ENCODE assay signal across 25 mouse cellular contexts in the genomic region with DNA sequence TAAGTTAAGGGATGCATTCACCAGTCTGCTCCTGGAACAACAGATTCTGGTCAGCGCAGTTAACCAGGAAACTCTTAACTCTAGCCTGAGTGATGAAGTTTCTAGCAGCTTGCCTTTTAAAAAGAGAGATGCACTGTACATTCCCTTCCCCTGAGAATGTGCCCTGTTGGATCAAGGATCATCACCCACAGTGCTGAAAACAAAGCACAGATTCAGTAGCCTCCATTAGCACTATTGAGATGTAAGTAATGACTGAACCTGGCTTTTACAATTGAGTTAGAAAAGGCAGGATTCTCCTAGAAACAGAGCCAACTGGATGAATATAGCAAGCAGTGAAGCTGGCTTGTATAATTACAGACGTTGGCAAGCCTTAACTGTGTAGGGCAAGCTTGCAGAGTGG.
"Had no signal": no experiment of that assay in that cellular context is flagged by ENCODE, and none has a peak within 500 bp of the region (broad histone marks: within the 10 kb centered on the region; RNA-seq: fewer than 3 reads in every experiment).

No protein-coding gene starts in this region.

- DNase-seq: gastrocnemius, postnatal 14 days; gastrocnemius, postnatal 36 days; heart, postnatal 14 days; heart, postnatal 36 days; kidney, adult 11 months; kidney, adult 2 months; kidney, adult 9 months; kidney, postnatal 14 days; kidney, postnatal 36 days; layer of hippocampus, adult 9-11 months; layer of hippocampus, postnatal 36 days; left cerebral cortex, postnatal 4 days had no signal

- ATAC-seq: hindbrain, postnatal 0 days; intestine, embryonic 16.5 days; liver, embryonic 12.5 days had no signal

- H3K27ac ChIP-seq: heart, embryonic 10.5 days; heart, embryonic 13.5 days; heart, embryonic 15.5 days; hindbrain, embryonic 13.5 days; hindbrain, embryonic 15.5 days; hindbrain, postnatal 0 days; kidney, embryonic 15.5 days; kidney, postnatal 0 days; limb, embryonic 13.5 days; limb, embryonic 15.5 days; liver, embryonic 12.5 days; liver, embryonic 14.5 days had no signal

- H3K36me3 ChIP-seq: heart, embryonic 10.5 days; heart, embryonic 13.5 days; heart, embryonic 15.5 days; hindbrain, embryonic 13.5 days; hindbrain, embryonic 15.5 days; kidney, embryonic 15.5 days; limb, embryonic 13.5 days; limb, embryonic 15.5 days; liver, embryonic 12.5 days had no signal

- H3K4me2 ChIP-seq: heart, embryonic 13.5 days; heart, embryonic 15.5 days; hindbrain, embryonic 13.5 days; hindbrain, embryonic 15.5 days; kidney, embryonic 15.5 days; limb, embryonic 13.5 days; limb, embryonic 15.5 days; liver, embryonic 12.5 days had no signal

- H3K4me3 ChIP-seq: heart, embryonic 10.5 days; heart, embryonic 13.5 days; heart, embryonic 15.5 days; hindbrain, embryonic 13.5 days; hindbrain, embryonic 15.5 days; kidney, embryonic 15.5 days; limb, embryonic 13.5 days; limb, embryonic 15.5 days; liver, embryonic 12.5 days had no signal

- H3K9ac ChIP-seq: heart, embryonic 13.5 days; heart, embryonic 15.5 days; hindbrain, embryonic 13.5 days; hindbrain, embryonic 15.5 days; kidney, embryonic 15.5 days; limb, embryonic 13.5 days; limb, embryonic 15.5 days; liver, embryonic 12.5 days; liver, embryonic 14.5 days had no signal

- H3K4me1 ChIP-seq: heart, embryonic 10.5 days; heart, embryonic 13.5 days; heart, embryonic 15.5 days; hindbrain, embryonic 13.5 days; kidney, embryonic 15.5 days; limb, embryonic 13.5 days; limb, embryonic 15.5 days; liver, embryonic 12.5 days had no signal

- H3K9me3 ChIP-seq: heart, embryonic 10.5 days; heart, embryonic 13.5 days; heart, embryonic 15.5 days; hindbrain, embryonic 13.5 days; hindbrain, embryonic 15.5 days; kidney, embryonic 15.5 days; limb, embryonic 13.5 days; limb, embryonic 15.5 days; liver, embryonic 12.5 days had no signal

- H3K27me3 ChIP-seq: heart, embryonic 13.5 days; heart, embryonic 15.5 days; hindbrain, embryonic 13.5 days; hindbrain, embryonic 15.5 days; kidney, embryonic 15.5 days; limb, embryonic 13.5 days; limb, embryonic 15.5 days; liver, embryonic 12.5 days had no signal
